Mouse (Mus musculus) midbrain, embryonic 11.5 days (tissue): ENCODE measurements around the gene AI182371. TPM values are rescaled to one million over a fixed set of nuclear protein-coding genes. Genes with fewer than 3 reads are reported as not detected.

Experiments
- polyA plus RNA-seq: library from polyadenylated mRNA; unstranded; fragments of >200 nt; fragmentation: Nextera tagmentation; extraction: Ambion mirVana; gene quantifications from 2 replicates; pipeline ENCODE4 v1.2.1, GENCODE M21; 2014

Gene AI182371
- polyA plus RNA-seq, 1 experiment from 2014 or later: not detected

Other genes starting within 250 kb of the AI182371 start
- gene Cutal, start 227.1 kb downstream of the AI182371 start, polyA plus RNA-seq: 0.05 and 0.11 TPM in 2 replicates
- 122 and 129 TPM in 2 replicates for gene Psmd5, start 226.6 kb downstream of the AI182371 start, polyA plus RNA-seq
- gene Phf19, start 187.5 kb downstream of the AI182371 start, polyA plus RNA-seq: 3.9 and 4.0 TPM in 2 replicates
- 0.32 and 0.34 TPM in 2 replicates for gene Traf1, start 139.8 kb downstream of the AI182371 start, polyA plus RNA-seq
- 0.26 and 0.57 TPM in 2 replicates for gene Hc, start 40.1 kb downstream of the AI182371 start, polyA plus RNA-seq
- 32.8 and 36.6 TPM in 2 replicates for gene Cntrl, start 7.9 kb upstream of the AI182371 start, polyA plus RNA-seq
- 283 and 293 TPM in 2 replicates for gene Rab14, start 99.6 kb upstream of the AI182371 start, polyA plus RNA-seq
- 27.9 and 29.9 TPM in 2 replicates for gene Gsn, start 154.8 kb upstream of the AI182371 start, polyA plus RNA-seq
- gene Stom, start 235.4 kb upstream of the AI182371 start, polyA plus RNA-seq: 15.3 and 15.4 TPM in 2 replicates